Mouse (Mus musculus) A20 (cell line): Measurements from ENCODE around the gene Hoxb8.
A peak's percentile ranks its signal among the peaks of the same experiment; 100 is the strongest.

Experiments used
- DNase-seq: peaks from one replicate; pipeline ENCODE4 v3.0.0-alpha.2; 2011; ENCODE audit warnings: low read depth, low spot score

Hoxb8 gene

DNA sequence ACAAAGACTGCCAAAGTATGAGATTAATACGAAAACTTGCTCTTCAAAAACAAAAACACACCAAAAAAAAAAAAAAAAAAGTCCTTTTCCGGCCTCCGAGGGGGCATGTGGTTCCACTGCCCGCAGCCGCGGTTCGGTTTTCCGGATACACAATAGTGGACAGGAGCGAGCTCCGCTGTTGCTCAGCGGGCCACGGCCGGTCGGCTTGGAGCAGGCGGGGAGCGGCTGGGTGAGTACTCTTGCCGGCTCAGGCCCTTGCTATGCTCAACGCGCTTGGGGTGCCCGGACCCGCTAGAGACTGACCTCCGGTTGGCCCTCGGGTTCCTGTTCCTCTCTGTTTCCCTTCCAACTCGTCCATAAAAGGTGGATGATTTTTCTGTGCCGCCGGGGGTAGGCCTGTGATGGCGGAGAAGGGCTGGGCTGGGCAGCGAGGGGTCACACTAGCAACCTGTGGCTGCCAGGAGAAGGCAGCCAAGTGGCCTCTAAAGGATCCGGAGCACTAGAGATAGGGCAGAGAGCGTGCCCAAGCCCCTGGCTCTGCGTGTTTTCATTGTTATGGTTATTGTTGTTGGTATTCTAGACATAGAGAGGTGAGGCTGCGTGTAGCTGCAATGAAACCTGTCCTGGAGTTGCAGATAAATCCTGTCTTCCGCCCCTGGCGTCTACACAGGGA, 33.1 kb downstream of the Hoxb8 start:
- DNase-seq: no peak

DNA sequence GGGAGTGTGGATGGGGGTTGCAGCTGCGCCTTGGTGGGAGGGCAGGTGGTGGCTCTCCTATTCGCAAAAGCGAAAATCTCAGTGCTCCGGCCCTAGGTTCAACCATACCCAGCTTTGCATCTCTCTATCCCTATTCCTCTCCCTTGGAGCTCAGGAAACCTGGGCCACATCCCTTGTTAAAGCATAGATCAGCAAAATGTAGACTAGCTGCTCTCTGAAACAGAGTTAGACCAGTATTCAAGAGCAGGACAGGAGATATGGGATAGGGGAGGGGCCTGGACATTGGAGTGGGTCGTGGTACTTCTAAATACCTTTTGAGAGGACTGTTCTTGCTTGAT, 33.6 kb downstream of the Hoxb8 start:
- DNase-seq: no peak

DNA sequence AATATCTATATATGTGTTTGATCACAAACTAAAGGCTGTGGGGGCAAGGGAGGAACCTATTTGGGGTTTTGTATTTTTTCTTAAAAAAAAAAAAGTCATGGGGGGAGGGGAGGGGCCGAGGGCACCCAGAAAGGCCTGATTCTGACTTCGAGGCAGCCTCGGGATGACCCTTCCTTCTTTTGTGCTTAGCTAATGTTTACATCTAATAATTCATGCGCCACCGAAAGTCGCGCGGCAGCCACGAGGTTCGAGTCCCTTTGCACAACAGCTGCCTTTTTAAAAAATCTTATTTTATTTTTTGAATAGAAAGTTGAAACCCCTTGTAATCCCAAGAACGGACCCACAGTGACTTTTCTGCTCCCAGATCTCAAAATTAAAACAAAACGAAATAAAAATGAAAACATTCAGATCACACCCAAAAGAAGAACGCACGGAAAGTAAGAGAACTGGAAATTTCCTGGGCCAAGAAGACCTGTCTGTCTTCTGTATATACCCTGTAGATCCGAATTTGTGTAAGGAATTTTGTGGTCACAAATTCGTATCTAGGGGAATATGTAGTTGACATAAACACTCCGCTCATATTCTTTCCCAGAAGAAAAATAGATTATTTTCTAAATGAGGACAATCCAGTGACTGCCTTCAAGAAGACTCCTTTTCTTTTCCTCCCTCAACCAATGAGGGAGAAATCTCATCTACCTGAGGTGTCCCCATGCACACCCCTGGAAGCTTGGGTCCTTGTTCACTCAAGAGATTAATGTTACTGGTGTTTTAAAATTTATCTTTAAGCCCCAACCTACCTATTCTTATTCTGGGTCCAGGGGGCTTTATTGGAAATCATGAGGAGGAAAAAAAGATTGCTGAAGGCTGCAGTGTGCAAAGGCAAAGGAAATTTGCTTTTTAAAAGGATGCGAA, 35.2 kb downstream of the Hoxb8 start:
- no peak for DNase-seq

DNA sequence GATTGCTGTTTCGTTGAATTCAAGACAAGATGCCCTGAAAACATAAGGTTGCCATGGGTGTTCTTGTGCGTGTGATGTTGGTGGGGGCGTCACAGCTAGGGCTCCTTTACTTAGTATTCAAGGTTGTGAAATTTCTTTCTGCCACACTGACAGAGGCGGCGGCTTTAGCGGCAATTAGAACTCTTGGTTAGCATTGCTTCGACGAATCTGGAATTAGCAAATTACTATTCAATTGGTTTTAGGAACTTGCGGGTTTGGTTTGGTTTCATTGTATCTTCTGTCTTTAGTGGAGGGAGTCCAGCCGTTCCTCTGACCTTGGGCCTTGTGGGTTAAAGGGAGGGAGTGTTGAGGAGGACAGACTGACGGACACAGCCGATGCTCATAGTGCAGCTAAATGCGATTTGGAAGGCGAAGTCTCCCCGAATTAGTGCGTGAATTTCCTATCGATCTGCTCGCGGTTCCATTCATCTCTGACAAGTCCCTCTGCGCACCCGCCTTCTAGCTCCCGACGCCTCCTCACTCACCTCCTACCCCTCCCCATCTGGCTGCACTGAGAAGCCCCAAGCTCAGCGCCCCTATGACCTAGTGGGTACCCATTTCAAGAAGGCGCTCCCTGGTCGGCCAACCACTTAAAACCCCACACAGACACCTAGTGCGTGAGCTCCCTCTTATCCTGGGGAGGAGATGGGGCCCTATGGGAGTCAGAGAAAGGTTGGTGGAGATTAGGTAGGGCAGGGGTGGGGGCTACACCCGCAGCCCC, 36.1 kb downstream of the Hoxb8 start, which contains the start of gene Hoxb4:
TSS of gene Hoxb4 (plus strand) at position 660 of the 760 bp plus-strand sequence.
- no peak for DNase-seq

DNA sequence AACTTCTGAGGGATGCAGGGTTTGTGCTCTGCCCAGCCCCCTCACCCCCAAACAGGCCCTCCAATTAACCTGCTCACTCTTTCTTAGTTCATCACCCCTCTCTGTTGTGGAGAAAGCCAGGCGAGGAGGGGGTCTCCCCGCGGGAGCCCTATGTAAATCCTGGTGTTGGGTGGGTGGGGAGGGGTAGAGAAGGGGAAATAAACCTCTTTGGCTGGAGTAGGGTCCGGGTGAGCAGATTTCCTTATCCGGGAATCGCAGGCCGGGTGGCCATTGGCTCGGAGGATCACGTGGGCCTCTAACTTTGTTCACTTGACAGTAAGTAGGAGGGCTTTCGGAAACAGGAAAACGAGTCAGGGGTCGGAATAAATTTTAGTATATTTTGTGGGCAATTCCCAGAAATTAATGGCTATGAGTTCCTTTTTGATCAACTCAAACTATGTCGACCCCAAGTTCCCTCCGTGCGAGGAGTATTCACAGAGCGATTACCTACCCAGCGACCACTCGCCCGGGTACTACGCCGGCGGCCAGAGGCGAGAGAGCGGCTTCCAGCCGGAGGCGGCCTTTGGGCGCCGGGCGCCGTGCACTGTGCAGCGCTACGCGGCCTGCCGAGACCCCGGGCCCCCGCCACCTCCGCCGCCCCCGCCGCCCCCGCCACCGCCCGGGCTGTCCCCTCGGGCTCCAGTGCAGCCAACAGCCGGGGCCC, 36.8 kb downstream of the Hoxb8 start:
- peak; percentile 89 for DNase-seq

DNA sequence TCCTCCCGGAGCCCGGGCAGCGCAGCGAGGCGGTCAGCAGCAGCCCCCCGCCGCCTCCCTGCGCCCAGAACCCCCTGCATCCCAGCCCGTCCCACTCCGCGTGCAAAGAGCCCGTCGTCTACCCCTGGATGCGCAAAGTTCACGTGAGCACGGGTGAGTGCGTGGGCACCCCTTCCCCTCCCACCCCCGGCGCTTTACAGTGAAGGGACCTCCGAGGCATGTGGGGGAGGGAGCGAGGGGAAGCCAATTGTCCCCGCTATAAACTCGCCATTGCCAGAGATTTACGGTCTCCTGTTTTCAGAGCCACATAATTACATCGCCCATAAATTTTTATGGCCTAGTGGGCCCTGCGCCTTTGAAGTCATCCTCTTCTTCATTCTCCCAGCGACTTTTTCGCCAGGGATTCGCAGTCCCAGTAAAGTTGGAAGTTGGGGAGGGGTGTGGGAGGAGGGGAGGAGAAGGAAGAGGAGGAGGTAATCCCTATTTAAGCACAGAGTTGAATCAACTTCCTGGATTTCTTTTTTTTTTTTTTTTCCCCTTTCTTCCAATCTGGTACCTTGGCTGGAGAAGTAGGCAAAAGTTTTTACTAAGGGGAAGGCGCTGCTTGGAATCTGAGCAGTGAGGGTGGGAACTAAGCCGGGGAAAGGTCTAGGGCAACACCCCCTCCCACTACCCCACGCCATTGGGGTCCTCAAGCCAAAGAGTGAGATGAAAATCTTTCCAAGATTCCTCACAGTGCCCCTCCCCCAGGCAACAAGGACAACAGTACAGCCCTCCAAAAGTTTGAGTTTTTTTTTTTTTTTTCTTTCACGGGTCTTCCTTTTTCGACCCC, 37.6 kb downstream of the Hoxb8 start:
- peak; percentile 55 for DNase-seq

DNA sequence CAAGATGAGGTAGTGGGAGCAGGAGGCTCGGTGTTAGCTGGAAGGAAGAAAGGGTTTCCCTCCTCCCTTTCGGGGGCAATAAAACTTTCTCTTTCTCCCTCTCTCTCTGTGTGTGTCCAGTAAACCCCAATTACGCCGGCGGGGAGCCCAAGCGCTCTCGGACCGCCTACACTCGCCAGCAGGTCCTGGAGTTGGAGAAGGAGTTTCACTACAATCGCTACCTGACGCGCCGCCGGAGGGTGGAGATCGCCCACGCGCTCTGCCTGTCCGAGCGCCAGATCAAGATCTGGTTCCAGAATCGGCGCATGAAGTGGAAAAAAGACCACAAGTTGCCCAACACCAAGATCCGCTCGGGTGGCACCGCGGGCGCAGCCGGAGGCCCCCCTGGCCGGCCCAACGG, 38.2 kb downstream of the Hoxb8 start:
- no peak for DNase-seq

DNA sequence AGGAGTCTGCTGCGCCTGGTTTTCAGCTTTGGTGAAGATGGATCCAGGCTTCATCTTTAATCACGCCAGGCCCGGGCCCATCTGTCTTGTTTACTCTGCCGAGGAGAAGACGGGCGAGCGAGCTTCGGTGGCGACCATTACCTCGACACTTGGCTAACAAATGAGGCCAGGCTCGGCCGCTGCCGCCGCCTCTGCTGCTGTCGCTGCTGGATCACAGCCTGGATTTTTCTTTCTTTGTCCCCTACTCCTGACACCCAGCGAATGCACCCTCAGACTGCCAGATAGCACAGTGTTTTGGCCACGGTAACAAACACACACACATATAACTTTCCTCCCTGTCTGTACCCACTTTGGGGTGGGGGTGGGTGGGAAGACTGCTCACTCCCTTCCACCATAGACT, 39.0 kb downstream of the Hoxb8 start:
- DNase-seq: no peak

DNA sequence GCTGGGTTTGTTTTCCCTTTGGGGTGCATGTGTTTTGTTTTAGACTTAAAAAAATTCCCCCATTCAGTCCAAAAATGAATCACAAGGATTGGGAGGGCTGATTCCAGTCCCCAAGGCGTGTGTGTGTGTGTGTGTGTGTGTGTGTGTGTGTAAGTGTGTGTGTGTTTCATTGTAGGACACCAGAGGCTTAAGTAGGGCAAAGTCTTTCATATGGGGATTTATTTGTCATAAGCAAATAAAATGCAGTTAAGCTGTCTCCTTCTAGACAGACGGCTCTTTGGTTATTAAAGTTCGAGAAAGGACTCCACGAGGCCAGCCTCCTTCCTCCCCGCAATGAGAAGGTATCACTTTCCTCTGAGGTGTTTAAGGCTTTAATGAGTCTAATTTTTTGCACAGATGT, 40.1 kb downstream of the Hoxb8 start:
- no peak for DNase-seq

DNA sequence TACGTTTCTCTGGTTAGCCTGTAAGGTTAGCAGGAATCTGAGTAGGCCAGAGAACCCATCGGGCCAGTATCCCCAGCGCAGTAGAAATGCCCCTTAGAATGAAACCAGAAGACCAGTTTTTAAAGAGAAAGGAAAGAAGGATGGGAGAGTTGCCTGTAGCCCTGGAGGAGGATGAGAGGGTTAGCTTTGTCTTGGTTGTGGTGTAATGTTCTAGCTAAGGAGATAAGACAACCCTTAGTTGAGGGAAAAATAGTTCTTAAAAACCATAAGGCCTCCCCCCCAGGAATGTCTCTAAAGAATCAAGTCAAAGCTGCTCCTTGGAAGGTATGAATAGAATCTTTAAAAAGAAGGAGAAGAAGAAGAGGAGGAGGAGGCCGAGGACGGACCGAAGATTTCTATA, 41.0 kb downstream of the Hoxb8 start:
- DNase-seq: no peak

DNA sequence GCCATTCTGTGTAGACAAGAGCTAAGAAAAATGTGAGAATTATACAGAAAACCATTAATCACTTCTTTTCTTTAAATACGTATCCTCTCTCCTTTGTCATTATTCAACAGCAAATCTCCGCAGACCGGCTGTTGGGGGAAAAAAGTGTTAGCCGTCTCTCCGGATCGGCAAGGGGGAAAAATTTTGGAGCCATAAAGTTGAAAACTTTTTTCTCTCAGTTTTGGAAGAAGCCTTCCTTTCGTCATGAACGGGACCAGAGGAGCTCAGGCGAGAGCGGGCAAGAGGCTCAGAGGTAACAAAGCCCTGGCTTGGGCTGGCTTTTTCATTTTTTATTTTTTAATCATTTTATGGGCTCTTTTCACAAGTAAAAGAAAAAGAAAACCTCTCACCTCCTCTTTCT, 41.4 kb downstream of the Hoxb8 start, which contains the start of gene Hoxb3:
TSS of gene Hoxb3 (plus strand) at position 173 of the 400 bp plus-strand sequence.
- DNase-seq: no peak

DNA sequence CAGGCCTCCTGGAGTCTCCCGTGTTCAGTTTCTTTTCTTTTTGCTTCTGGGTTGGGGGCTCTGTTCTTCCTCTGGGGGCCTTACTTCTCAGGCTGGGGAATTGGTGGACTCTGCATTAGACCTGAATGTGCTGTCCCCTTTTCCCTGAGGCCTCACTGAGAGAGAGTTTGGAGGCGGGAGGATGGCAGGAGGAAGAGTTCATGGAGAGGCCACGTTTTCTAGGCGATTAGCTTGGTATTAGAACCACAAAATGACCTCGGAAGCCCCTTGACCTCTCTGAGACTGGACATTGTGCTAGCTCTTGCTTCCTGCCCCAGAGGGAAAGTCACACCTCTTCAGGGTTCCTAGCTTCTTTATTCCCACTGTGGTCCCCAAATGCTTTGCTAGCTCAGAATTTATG, 42.4 kb downstream of the Hoxb8 start:
- no peak for DNase-seq

DNA sequence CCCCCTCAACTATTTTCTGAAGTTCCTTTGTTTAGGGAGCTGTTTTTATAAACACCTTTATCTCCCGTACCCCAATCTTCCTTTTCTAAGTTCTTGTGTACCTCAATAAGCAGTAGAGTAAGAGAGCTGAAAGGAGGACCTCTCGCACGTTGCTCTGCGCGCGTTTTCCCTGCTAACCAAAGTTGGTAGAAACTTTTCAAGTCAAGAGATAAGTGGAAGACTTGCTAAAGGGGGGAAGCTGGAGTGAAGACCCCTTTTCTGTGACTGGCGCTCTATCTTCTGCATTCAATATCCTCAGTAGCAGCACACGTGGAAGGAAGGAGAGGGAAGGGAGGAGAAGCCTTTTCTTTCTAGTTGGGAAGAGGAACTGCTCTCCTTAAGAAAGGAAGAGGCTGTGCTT, 43.3 kb downstream of the Hoxb8 start:
- no peak for DNase-seq

DNA sequence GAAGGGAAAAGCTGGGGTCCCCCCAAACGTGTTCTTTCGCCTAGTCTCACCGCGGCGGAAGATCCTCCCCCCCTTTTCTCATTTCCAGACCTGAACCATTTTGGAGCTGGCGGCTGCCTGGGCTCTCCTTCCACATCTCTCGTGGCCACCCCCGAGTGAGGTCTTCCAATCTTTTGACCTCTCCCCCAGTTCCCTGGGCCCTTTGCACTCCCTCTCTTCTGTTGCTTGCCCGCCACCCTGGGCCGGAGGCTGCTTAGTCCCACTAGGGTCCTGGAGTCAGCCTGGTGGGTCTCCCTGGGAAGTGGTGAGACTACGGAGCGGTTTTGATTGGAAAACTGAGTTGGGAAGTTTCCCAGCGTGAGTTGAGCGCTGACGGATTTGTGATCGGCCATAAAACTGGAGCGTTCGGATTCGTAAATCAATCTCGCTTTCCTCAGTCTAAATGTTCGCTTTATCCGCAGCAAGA, 44.1 kb downstream of the Hoxb8 start:
- DNase-seq: no peak

DNA sequence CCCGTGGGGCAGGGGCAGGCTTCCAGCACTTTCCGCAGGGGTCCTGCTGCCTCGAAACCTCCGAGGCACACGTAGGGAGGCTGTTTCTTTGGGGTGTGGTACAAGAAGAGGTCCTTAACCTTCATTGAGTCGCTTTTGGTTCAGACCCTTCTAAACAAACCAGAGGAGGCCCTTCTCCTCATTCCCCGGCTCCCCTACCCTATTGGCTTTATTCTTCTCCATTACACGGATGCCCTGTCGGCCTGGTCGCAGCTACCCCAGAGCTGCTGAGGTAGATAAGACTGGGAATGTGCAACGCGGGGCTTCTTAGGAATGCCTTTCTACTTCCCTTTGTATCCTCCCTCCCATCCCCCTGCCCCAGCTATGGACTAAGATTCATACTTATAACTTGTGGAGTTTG, 45.0 kb downstream of the Hoxb8 start:
- DNase-seq: no peak

DNA sequence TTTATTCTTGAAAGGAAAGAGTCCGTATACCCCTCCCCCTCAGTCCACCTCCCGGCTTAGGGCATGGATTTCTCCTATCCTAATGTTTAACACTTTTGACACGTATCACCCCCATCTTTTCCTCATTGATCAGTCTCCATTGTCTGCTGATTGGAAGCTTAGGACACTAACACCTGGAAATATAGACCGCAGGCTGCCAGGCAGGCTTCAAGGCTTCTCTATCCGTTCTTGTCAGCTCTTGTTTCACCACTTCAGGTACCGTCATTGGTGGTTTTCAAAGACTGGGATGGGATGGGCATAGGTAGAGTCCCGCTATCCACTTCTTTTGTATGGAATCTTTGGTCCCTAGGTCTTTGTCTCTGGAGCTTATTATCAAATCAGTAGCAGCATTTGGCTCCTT, 45.4 kb downstream of the Hoxb8 start:
- DNase-seq: no peak

DNA sequence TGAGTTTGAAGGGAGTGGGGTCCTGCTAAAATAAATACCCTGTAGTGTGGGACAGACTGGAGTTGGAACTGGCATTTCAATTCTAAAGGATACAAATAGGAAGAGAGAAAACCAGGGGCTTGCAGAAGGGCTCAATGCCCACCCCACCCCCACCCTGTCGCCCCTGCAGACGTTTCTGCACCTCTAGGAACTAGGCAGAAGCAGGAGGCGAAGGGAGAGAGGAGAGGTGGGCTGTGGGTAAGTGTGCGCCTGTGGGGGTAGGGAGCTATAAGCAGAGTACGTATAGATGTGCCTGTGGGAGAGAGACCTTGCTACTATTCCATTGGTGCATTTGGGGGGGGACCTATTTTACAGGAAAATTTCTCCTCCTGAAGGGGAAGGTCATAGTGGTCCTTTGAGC, 46.0 kb downstream of the Hoxb8 start:
- no peak for DNase-seq

DNA sequence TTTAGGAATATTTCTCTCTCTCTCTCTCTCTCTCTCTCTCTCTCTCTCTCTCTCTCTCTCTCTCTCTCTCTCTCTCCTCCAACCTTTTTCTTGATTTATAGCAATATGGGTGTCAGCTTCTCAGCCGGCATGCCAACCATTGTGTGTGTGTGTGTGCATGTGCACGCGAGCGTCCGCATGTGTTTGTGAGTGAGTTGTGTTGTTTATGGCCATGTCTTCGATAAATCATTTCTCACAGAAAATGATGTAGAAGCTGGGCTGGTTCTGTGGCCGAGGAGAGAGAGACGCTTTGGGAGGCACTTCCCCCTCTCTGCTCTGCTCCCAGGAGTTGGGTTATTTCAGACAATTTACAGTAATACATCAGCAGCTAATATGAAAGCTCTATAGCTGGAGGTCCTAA, 46.9 kb downstream of the Hoxb8 start:
- DNase-seq: no peak

DNA sequence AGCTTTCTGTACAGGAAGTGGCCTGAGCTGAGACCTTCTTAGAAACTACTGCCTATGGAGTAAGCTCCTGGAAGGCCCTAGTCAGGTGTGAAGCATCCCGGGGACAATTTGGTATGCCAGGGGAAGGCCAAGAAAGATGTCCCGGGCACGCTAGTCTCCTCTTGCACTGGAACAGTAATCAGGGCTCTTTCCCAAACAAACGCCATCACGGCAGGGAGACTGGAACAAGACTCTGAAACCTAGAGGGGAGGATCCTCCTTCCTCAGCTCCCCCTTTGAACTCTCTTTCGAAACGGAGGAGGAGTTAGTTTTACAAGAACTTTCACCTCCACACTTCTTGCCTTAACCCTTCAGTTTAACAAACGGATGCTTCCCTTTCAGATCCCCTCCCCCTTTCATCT, 50.4 kb downstream of the Hoxb8 start:
- no peak for DNase-seq

DNA sequence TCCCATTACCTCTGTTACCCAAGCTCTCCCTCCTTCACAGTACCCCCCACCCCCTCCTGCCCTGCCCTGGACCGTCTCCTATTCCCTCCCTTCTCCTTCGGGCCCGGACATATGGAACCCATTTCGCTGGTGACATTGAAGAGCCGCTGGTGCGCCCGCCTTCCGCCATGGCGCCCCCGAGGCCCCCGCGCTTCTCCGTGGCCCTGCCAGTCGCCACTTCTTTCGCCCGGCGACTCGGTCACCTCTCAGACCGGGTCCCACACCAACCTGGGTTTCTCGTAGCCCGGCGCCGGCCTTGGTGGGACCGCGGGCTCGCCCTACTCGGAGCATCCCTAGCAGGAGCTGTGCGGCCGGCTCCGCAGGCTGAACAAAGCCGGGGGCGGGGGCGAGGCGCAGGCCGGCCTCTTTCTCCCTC, 50.9 kb downstream of the Hoxb8 start:
- no peak for DNase-seq
